Mouse (Mus musculus) neutrophil, adult 5-6 weeks (primary cell): Measurements from ENCODE around the gene Olfr730. TPM values are rescaled to one million over a fixed set of nuclear protein-coding genes. Genes with fewer than 3 reads are reported as not detected.

ENCODE experiments used
- ATAC-seq: fragments of 151-379, 151-347 bp; 2 replicates; pipeline ENCODE4 v1.8.0; 2017; ENCODE audit warnings: mild to moderate bottlenecking, moderate TSS enrichment; ENCODE audit not compliant: insufficient number of reproducible peaks, poor library complexity, low FRiP score, severe bottlenecking; ENCODE audit errors: extremely low read depth
- total RNA-seq: library from RNA; stranded (forward); fragments of 200-1000 nt; gene quantifications from 2 replicates; pipeline ENCODE4 v1.2.3, GENCODE M21; 2017

The Olfr730 gene
- not detected in 2 replicates for total RNA-seq

DNA sequence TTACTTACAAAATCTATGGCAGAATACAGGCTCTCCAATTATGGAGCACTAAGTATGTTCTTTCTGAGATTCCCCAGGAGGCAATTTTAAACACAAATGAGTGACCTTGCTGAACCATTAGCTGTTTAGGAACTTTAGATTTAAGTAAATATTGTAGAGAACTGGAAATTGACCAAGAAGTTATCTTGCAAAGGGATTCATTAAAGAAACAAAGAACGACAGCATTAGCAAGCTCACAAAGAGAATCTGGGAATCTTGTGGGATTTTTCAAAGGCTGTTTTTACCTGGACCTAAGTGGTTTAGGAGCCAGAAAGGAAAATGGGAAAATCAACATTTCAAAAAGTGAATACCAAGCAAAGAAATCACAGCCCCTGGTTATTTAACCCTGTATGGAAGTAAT lies at the start of gene Olfr730:
TSS of gene Olfr730 (minus strand) at position 101 of the 400 bp plus-strand sequence.
- no peak for ATAC-seq

DNA sequence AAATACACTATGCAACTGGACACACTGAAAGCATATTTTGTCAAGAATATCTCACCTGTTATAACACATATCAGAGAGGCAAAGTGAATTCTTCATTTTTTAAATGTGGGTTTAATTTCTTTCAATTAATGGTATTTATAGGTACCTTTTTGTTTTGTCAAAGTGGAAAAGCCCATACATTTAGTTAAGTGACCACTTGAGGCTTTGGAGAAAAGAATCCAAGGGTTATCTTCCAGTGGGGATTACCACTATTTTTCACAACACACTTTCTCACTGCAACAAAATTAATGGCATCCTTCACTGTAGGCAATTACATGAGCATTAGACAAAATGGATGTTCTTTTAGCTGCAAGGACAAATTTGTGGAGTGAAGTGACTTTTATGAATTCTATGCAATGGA lies 35.2 kb downstream of the Olfr730 start, which contains the start of gene Olfr729:
TSS of gene Olfr729 (minus strand) at position 101 of the 400 bp plus-strand sequence.
- no peak for ATAC-seq

DNA sequence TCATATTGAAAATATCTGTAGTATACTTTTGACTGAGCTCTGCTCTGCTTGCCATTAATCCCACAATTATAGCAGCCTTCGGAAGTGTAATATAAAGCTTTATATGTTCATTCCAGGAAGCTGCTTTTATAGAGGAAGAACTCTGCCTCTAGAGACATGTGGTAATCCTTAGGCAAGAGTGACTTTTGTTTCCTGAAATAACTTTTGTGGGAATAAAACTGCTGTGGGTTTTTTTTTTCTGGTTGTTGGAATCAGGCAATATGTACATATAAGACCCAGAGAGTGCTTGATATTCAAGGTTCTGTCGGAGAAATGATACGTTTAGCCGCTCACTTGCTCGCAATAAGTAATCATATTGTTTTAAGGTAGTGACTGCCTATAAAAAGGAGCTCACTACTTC lies 45.4 kb downstream of the Olfr730 start, which contains the start of gene Olfr728:
TSS of gene Olfr728 (minus strand) at position 101 of the 400 bp plus-strand sequence.
- ATAC-seq = no peak

Other genes starting within 250 kb of the Olfr730 start
- not detected in 2 replicates for gene Olfr724, start 224.9 kb downstream of the Olfr730 start, total RNA-seq
- not detected in 2 replicates for gene Olfr725, start 147.8 kb downstream of the Olfr730 start, total RNA-seq
- not detected in 2 replicates for gene Olfr726, start 97.2 kb downstream of the Olfr730 start, total RNA-seq
- gene Olfr727, start 65.0 kb downstream of the Olfr730 start, total RNA-seq = not detected in 2 replicates
- not detected in 2 replicates for gene Olfr728, start 45.5 kb downstream of the Olfr730 start, total RNA-seq
- not detected in 2 replicates for gene Olfr729, start 35.3 kb downstream of the Olfr730 start, total RNA-seq
- not detected in 2 replicates for gene Olfr731, start 53.7 kb upstream of the Olfr730 start, total RNA-seq
- not detected in 2 replicates for gene Olfr732, start 96.0 kb upstream of the Olfr730 start, total RNA-seq
- not detected in 2 replicates for gene Olfr733, start 113.3 kb upstream of the Olfr730 start, total RNA-seq
- not detected in 2 replicates for gene Olfr734, start 138.6 kb upstream of the Olfr730 start, total RNA-seq
- not detected in 2 replicates for gene Olfr735, start 160.7 kb upstream of the Olfr730 start, total RNA-seq
- 0.12 TPM in 1 of 2 replicates, not detected in the other for gene Tlr11, start 169.7 kb upstream of the Olfr730 start, total RNA-seq
- gene Olfr736, start 193.0 kb upstream of the Olfr730 start, total RNA-seq = not detected in 2 replicates
- gene Olfr738, start 219.4 kb upstream of the Olfr730 start, total RNA-seq = not detected in 2 replicates
- gene Olfr739, start 230.4 kb upstream of the Olfr730 start, total RNA-seq = not detected in 2 replicates